Mouse (Mus musculus) bone marrow, adult 2 months (tissue): ENCODE measurements at regions not wholly inside any gene's neighbourhood (a gene's known extent, or its start where the extent isn't known, plus 50 kb on each side); places are given as distances from the start of the nearest gene placed in this dataset.

Experiments
- H3K27ac ChIP-seq: fragments of 200-500 bp; 2 replicates; pipeline ENCODE4 v1.5.1; 2012; ENCODE audit warnings: low read depth, mild to moderate bottlenecking, control low read depth, inconsistent platforms, low read length; ENCODE audit not compliant: control insufficient read depth, poor library complexity, insufficient read depth
- H3K4me1 ChIP-seq: fragments of 200-500 bp; 2 replicates; pipeline ENCODE4 v1.6.1; 2011; ENCODE audit warnings: low read length; ENCODE audit not compliant: control insufficient read depth, insufficient read depth
- H3K4me3 ChIP-seq: fragments of 200-500 bp; replicated peaks from 2 replicates; pipeline ENCODE3; 2011; ENCODE audit warnings: mild to moderate bottlenecking, low read depth, low read length, control low read depth; ENCODE audit not compliant: control insufficient read depth
- CTCF ChIP-seq: fragments of 200-500 bp; IDR thresholded peaks from 2 replicates; pipeline ENCODE4 v1.5.1; 2011; ENCODE audit warnings: low read length, control low read depth; ENCODE audit not compliant: control insufficient read depth, insufficient read depth
- POLR2A ChIP-seq: fragments of 200-500 bp; IDR thresholded peaks from 2 replicates; pipeline ENCODE4 v1.6.1; 2011; ENCODE audit warnings: low read depth, mild to moderate bottlenecking, control low read depth, low read length, borderline replicate concordance; ENCODE audit not compliant: control insufficient read depth
- WGBS: fragments of 180-500 bp; shearing (Covaris S2); methylation state at CpG from one replicate; pipeline ENCODE4 v1.1.7; 2018; 5-methylcytosine and 5-hydroxymethylcytosine counted together

DNA sequence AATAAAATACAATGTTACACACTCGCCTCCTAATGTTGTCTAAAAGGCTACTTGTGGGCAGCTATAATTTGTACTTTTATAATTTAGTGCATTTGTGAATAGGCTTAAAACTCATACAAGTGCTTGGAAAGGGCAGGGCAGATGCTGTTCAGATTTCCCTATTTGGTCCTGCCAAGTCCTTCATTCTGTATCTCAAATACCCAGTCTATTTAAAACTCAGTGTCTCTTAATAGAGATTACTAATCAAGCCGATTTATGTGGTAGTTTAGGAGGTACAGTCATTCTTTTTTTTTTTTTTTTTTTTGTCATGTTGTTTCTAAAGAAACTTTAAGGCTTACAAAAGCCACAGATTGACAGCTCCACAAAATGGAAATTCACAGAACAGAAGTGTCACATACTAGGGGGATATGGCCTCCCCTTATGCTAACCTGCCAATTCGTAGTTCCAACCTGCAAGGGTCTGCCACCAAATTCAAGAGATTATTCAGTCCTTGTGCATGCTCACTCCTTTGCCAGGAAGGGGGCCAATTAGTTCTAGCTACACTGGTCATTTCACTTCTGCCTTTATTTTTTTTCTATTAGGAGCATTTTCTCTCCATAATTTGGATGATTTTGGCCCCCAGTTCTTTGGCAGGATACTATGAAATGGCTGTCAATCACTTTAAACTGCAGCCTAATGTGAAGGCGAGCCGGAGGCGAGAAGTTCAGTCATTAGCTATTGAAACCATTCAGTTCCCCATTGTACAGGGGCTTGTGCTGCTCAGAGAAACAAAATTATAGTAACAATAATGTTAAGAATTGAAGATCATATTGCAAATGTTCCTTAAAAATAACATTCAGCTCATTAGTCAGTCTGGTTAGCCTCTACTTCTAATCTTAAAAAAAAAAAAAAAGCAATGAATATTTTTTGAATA, 247.9 kb upstream of the Mms22l start:
- H3K4me1 ChIP-seq = no peaks in the 10 kb centered on the region
- WGBS = 72% methylated on average over 6 of the region's 6 CpGs
- H3K4me3 ChIP-seq = no peak overlapping the region
- TF ChIP-seq POLR2A (no peak), CTCF (no peak)
- no peak overlapping the region for H3K27ac ChIP-seq

DNA sequence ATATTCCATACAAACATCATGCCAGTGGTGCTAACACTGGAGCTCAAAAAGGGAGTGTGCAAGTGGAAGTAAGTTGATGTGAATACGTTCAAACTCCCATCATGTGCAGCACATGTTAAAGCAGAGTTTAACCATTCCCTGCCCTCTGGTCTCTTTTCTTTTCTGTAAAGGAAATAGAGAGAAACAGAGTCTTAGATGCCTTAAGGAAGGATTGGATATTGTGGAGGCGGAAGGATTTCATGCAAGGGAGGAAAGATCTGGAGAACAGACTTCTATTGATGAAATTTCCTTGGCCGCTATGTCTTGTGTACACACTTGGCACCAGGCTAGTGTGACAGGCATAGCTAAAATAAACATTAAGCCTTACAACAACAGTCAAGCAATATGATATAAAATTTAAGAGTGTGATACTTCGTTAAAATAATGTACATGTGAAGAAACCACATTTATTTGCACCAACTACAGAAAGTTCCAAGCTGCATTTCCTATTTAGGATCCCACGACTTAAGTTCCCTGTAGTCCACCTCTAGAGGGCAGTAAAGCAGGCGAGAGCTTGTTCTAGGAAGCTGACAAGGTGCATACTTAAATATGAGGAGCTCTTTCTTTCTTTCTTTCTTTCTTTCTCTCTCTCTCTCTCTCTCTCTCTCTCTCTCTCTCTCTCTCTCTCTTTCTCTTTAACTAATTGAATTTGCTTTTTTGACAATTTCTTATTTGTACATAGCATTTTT, 246.8 kb upstream of the Mms22l start:
- H3K27ac ChIP-seq = no peak overlapping the region
- 37% methylated on average over 6 of the region's 6 CpGs for WGBS
- TF ChIP-seq CTCF (no peak), POLR2A (no peak)
- H3K4me1 ChIP-seq = no peaks in the 10 kb centered on the region
- H3K4me3 ChIP-seq = no peak overlapping the region

DNA sequence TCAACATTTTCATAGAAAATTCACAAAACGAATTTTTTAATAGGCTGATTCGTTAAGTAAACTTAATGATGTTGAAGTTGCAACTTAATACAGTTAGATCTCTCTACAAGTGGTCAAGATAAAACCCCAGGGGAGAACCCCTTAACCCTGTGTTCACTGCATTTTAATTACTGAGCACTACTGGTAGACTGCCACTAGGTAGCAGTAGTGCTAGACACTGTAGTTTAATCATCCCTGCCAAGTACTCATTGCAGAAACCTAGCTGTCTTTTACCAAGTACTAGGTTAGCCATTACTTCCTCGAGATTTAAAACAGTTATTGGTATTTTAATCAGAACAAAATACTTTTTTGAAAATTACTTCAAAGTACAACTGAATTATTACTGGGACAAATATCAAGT, 218.1 kb upstream of the Mms22l start:
- no peak overlapping the region for H3K27ac ChIP-seq
- 36% methylated on average over 3 of the region's 3 CpGs for WGBS
- no peaks in the 10 kb centered on the region for H3K4me1 ChIP-seq
- no peak for TF ChIP-seq POLR2A
- TF ChIP-seq CTCF = no peak
- H3K4me3 ChIP-seq = no peak overlapping the region
